Mouse (Mus musculus): Measurements from ENCODE around the gene Abhd13. TPM values are rescaled to one million over a fixed set of nuclear protein-coding genes. Genes with fewer than 3 reads are reported as not detected.
A peak's percentile ranks its signal among the peaks of the same experiment; 100 is the strongest.

Abhd13 gene
- polyA plus RNA-seq, 1 experiment: 12.9 TPM

- no peak overlapping the region for H3K27ac ChIP-seq (ENCODE audit: insufficient read depth, low read length)
- H3K4me1 ChIP-seq (ENCODE audit: control insufficient read depth, insufficient read depth, low read length): no peaks in the 10 kb centered on the region
- no peak for TF ChIP-seq CTCF (IDR thresholded peaks at IDR 0.05; ENCODE audit: extremely low read depth, insufficient read depth, low read length)
- TF ChIP-seq POLR2A (IDR thresholded peaks at IDR 0.05; ENCODE audit: extremely low read depth, insufficient read depth, low read length): no peak
- peak overlapping the region; percentile 20 for H3K4me3 ChIP-seq (ENCODE audit: insufficient read depth, low read length)
Measured at GRCm38 (mm10) chr8:10007660-10008028, 30.1 kb downstream of the Abhd13 start.

- TF ChIP-seq POLR2A (IDR thresholded peaks at IDR 0.05; ENCODE audit: extremely low read depth, insufficient read depth, low read length): no peak
- no peak for TF ChIP-seq CTCF (IDR thresholded peaks at IDR 0.05; ENCODE audit: extremely low read depth, insufficient read depth, low read length)
- no peak overlapping the region for H3K4me3 ChIP-seq (ENCODE audit: insufficient read depth, low read length)
- no peak overlapping the region for H3K27ac ChIP-seq (ENCODE audit: insufficient read depth, low read length)
- no peaks in the 10 kb centered on the region for H3K4me1 ChIP-seq (ENCODE audit: control insufficient read depth, insufficient read depth, low read length)
Measured at GRCm38 (mm10) chr8:10016252-10016651, 38.7 kb downstream of the Abhd13 start.

DNA sequence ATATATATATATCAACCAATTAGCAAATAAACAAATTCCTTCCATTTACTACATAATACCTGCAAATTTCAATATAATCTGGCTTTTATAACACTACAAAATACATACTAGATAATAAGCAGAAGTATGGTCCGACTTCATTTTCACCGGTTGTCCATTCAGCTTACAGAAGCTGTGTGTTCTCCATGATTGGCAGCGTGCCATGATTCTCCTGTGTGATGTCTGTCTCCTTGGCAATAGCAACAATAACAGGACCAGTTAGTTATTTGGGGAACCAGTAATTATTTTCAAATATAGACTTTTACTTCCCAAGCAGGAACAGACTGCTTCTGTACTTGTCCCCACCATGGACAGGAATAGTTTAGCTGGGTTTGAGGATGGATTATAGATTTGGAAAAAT, 39.7 kb downstream of the Abhd13 start:
- TF ChIP-seq POLR2A (IDR thresholded peaks at IDR 0.05; ENCODE audit: extremely low read depth, insufficient read depth, low read length): no peak
- no peak for TF ChIP-seq CTCF (IDR thresholded peaks at IDR 0.05; ENCODE audit: extremely low read depth, insufficient read depth, low read length)
- no peak overlapping the region for H3K4me3 ChIP-seq (ENCODE audit: insufficient read depth, low read length)
- no peak overlapping the region for H3K27ac ChIP-seq (ENCODE audit: insufficient read depth, low read length)
- H3K4me1 ChIP-seq (ENCODE audit: control insufficient read depth, insufficient read depth, low read length): no peaks in the 10 kb centered on the region

DNA sequence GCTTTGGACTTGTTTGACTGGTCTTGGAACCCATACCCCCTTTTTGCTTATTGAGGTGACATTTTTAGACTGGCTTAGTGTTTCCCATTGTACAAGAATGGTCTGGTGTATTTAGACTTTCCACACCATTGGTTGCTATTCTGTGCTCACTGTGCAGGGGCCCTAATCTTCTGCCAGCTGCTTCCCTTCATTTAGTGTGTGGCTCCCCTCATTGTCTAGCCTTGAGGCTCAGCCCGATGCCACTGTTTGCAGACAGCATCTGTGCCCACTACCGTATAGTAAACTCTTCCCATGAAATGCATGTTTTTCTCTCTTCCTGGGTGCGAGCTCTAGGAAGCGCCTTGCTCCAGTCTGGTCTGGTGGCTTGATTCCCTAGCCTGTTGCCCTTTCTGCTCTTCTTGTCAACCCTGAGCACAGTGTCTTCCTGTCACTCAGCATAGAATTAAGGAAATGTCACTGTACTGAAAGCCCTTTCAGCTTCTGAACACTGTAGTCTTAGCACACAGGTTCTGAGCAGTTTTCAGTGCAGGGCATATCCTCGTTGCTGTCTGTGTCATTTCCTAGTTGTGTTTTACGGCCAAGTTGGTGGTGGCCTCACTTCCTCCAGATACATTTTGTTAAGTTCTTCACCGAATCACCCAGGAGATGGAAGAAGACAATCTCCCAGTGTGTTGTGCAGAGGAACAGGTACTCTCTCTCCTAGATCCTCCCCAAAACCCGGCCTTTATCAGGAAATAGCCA, 53.0 kb downstream of the Abhd13 start:
- Histone ChIP-seq H3K4me3 (ENCODE audit: insufficient read depth, low read length) (no peak overlapping the region), H3K27ac (ENCODE audit: insufficient read depth, low read length) (no peak overlapping the region), H3K4me1 (ENCODE audit: control insufficient read depth, insufficient read depth, low read length) (no peaks in the 10 kb centered on the region)
- TF ChIP-seq CTCF (IDR thresholded peaks at IDR 0.05; ENCODE audit: extremely low read depth, insufficient read depth, low read length) (no peak), POLR2A (IDR thresholded peaks at IDR 0.05; ENCODE audit: extremely low read depth, insufficient read depth, low read length) (no peak)

DNA sequence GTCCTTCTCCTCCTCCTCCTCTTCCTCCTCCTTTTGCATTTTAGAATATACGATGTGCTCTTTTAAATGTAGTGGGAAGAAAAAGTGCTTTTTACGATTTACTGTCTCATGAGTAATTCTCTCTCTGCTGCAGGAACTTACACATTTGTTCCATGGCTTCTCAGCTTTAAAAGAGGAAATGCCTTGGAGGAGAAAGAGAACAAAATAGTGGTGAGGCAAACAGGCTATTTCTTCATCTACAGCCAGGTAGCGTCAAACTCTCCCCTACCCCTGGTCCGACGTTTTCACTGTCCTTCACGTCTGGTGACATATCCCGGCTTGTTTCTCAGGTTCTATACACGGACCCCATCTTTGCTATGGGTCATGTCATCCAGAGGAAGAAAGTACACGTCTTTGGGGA, 53.7 kb downstream of the Abhd13 start:
- TF ChIP-seq POLR2A (IDR thresholded peaks at IDR 0.05; ENCODE audit: extremely low read depth, insufficient read depth, low read length): no peak
- no peak for TF ChIP-seq CTCF (IDR thresholded peaks at IDR 0.05; ENCODE audit: extremely low read depth, insufficient read depth, low read length)
- Histone ChIP-seq H3K27ac (ENCODE audit: insufficient read depth, low read length) (no peak overlapping the region), H3K4me1 (ENCODE audit: control insufficient read depth, insufficient read depth, low read length) (no peaks in the 10 kb centered on the region), H3K4me3 (ENCODE audit: insufficient read depth, low read length) (no peak overlapping the region)

DNA sequence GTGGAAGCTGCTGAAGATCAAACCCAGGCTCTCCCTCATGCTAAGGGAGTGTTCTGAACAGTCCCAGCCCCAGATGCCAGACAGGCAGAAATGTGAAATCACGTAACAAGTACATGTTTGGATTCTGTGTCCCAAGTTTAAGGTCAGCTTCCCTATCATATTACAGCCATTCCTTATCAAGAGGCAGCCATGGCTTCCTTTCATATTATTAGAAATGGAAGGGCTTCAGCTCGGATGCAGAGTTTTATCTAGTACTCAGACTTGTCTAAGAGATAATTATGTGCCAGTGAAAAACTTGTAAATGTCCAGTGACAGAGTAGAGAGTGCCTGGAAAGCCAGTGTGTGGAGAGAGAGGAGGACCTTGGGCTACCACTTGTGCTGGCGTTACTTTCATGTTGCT, 63.4 kb downstream of the Abhd13 start:
- Histone ChIP-seq H3K4me1 (ENCODE audit: control insufficient read depth, insufficient read depth, low read length) (no peaks in the 10 kb centered on the region), H3K27ac (ENCODE audit: insufficient read depth, low read length) (no peak overlapping the region), H3K4me3 (ENCODE audit: insufficient read depth, low read length) (no peak overlapping the region)
- TF ChIP-seq CTCF (IDR thresholded peaks at IDR 0.05; ENCODE audit: extremely low read depth, insufficient read depth, low read length) (no peak), POLR2A (IDR thresholded peaks at IDR 0.05; ENCODE audit: extremely low read depth, insufficient read depth, low read length) (no peak)

Other genes with a start within 250 kb of the Abhd13 start
- 60.2 and 68.2 TPM in 2 replicates for gene Fam155a, start 206.5 kb upstream of the Abhd13 start, polyA plus RNA-seq (2012; rRNA removed)
- not detected in 2 replicates for gene Gm10217, start 113.5 kb upstream of the Abhd13 start, polyA plus RNA-seq (2012; rRNA removed)
- gene Lig4, start within 50 bp of the Abhd13 start, polyA plus RNA-seq (2012; rRNA removed): 4.4 and 5.2 TPM in 2 replicates
- gene Tnfsf13b, start 28.8 kb downstream of the Abhd13 start, polyA plus RNA-seq (2012; rRNA removed): 1.1 and 1.7 TPM in 2 replicates
- 10.2 and 11.3 TPM in 2 replicates for gene Myo16, start 176.2 kb downstream of the Abhd13 start, polyA plus RNA-seq (2012; rRNA removed)

Data from cortical plate, adult 2 months (tissue).